Mouse (Mus musculus): Measurements from ENCODE around the gene Lypd4. TPM values are rescaled to one million over a fixed set of nuclear protein-coding genes. Genes with fewer than 3 reads are reported as not detected.
A peak's percentile ranks its signal among the peaks of the same experiment; 100 is the strongest.
"Not testable (repeated sequence)": the region's sequence is repeated elsewhere in the genome, so short reads cannot be mapped to it uniquely, and the experiment has no call there.

The Lypd4 gene
- total RNA-seq, 2 experiments from 2014 or later: not detected

- peak; percentile 62 to 67 for DNase-seq
Measured at GRCm38 (mm10) chr7:24850899-24851303, 18.8 kb downstream of the Lypd4 start.

DNA sequence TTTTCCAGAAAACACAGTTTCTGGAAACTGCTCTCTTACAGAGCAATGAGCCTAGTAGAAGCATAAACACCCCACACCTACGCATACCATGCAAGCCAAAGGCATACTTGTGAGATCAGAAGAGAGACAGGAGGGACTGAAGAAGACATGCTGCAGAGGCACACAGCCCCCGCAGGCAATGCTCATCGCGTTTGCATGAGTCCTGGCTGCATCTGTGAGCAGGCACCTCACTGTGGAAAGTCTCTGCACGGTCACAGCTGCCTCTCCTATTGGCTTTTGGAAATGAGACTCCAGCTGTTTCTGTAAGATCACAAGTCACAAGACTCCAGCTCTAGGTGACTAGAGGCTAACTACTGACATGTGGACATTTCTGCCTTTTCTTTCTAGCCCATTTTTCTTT lies 19.6 kb downstream of the Lypd4 start:
- DNase-seq: no peak

DNA sequence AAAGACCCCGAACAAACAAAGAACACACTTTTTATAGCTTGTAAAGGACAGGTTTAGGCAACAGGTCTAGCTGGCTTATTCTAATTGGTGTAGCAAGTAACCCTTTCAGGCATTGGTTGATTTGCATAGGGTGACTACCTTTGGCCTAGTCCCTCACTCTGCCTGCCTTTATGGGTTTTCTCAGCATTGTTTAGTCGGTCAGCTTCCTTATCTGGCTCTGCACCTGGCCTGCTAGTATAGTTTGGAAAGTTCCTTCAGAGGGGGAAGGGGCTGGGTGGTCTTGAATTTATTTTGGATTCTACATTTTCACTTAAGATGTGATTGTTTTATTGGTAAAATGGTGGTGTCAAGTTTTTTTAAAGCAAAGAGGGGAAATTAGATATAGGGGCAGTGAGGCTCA lies 23.2 kb downstream of the Lypd4 start:
- DNase-seq: not testable (repeated sequence)

- DNase-seq: no peak
Measured at GRCm38 (mm10) chr7:24845713-24846112, 24.0 kb downstream of the Lypd4 start.

DNA sequence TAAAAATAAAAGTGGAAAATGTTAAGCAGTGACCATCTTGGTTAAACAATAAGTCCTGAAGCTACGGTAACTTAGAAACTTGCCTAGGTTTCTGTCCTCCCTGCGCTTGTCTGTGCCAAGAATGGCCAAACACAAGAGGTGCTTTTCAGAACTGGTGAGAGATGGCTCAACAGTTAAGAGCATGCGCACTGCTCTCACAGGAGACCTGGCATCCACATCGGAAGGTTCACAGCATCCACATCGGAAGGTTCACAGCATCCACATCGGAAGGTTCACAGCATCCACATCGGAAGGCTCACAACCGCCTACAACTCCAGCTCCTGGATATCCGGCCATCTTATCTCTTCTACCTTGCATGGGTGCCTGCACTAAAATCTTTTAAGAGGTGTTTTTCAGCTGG lies 24.6 kb downstream of the Lypd4 start:
- DNase-seq: no peak

GRCm38 (mm10) chr7:24844144-24844543 lies 25.6 kb downstream of the Lypd4 start:
- DNase-seq: peak; percentile 15 to 34

DNA sequence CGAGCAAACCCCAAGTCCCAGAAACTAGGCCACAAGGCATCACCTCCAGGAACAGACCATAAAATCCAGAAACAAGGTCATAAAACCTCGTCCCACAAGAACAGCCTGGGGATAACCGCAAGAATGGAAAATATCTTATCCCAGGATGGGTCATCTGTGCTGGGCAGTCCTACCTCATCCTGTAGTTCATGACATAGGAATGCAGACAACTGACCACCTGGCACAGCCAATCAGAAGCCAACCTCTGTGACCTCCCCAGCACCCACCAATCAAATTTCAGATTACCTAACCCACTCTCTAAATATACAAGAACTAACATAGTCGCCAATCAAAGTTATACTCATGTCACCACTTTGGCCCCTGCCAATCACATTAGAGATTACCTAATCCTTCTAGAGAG lies 28.7 kb downstream of the Lypd4 start:
- no peak for DNase-seq

DNA sequence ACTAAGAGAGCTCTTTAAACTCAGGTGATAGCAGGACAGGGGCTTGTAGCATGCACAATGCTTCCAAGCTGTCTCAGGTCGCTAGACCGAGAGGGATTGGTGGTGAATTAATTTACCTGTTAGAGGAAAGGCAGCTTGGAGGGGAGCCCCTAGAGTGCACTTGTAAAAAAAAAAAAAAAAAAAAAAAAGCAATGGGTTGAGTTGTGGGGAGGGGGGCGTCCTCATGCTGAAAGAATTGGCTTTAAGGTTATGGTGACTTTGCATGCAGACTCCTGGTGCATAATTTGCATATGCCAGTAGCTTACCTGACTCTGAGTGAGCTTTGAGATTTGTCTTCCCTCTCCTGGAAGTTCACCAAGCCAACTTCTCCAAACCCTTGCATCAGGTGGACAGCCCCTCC lies 29.4 kb downstream of the Lypd4 start:
- no peak for DNase-seq

DNA sequence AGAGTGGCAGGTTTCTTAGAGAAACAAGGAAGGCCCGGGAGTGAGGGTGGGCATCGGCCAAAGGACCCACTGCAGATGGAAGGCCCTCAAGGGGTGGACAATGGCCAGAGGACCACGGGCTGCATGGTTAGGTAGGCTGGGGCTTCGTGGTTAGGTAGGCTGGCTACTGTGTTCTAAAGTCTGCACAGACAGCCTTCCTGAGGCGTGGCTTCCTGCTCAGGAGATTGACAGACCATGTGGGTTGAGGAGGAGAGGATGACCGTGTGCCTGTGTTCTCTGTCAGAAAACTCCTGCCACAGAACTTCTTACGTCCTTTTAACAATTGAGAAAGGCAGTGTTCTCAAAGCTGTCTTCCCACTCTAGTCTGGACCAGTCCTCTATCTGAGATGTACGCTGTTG lies 30.3 kb downstream of the Lypd4 start:
- no peak for DNase-seq

DNA sequence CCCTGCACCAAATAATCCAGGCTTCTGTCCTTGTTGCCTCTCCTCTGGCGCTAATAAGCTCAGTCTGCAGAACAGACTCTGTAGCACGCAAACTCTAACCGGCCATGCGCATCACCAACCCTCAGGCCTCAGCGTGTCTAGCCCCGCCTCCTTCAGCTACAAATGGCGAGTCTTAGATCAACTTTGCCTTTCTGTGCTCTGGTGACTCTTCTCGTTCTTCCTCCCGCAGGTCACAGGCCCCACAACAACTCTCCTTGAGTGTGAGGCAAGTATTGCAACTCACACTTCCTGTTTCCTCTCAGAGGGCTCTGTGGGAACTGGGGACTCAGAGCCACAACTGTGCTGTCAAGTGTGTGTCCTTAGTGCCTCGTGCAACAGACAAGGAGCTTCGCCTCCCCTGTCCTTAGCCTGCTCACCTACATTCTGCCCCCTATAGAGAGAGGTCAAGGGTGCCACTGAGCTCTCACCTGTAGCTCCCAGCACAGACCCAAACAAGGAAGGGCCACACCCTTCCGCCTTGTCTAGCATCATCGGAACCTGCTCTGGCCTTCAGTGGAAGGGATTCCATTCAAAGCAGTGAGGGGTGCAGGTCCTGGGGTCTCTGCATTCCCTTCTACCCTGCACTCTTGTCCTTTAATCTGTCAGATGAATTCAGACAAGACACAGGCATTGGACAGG lies 30.9 kb downstream of the Lypd4 start:
- DNase-seq: not testable (repeated sequence)

- no peak for DNase-seq
Measured at GRCm38 (mm10) chr7:24827181-24827580, 42.6 kb downstream of the Lypd4 start.

GRCm38 (mm10) chr7:24824452-24824851 lies 45.3 kb downstream of the Lypd4 start:
- DNase-seq: no peak

- peak; percentile 81 to 82 for DNase-seq
Measured at GRCm38 (mm10) chr7:24817502-24817901, 52.2 kb downstream of the Lypd4 start.

Other genes with a start within 250 kb of the Lypd4 start
- gene Lypd3, start 233.4 kb downstream of the Lypd4 start, total RNA-seq (2021): under 1 TPM; 0.36 to 0.92 TPM
- not detected for gene Tex101, start 193.3 kb downstream of the Lypd4 start, total RNA-seq (2021)
- gene BC049730, start 160.7 kb downstream of the Lypd4 start, total RNA-seq (2021): not detected
- gene Gm4763, start 143.0 kb downstream of the Lypd4 start, total RNA-seq (2021): not detected
- under 1 TPM in 1 of 2 experiments, not detected in 1; 0.20 TPM for gene Cd177, start 109.6 kb downstream of the Lypd4 start, total RNA-seq (2021)
- gene Ceacam10, start 92.7 kb downstream of the Lypd4 start, total RNA-seq (2021): not detected
- gene Gm9844, start 7.7 kb downstream of the Lypd4 start, total RNA-seq (2021): not detected
- not detected for gene Dmrtc2, start 116 bp upstream of the Lypd4 start, total RNA-seq (2021)
- 1,000 to 10,000 TPM in 1 of 2 experiments, 100 to 1,000 TPM in 1; 964 to 1,011 TPM for gene Rps19, start 14.4 kb upstream of the Lypd4 start, total RNA-seq (2021)
- gene Cd79a, start 27.4 kb upstream of the Lypd4 start, total RNA-seq (2021): under 1 TPM; 0.20 to 0.26 TPM
- gene Arhgef1, start 33.0 kb upstream of the Lypd4 start, total RNA-seq (2021): 10 to 100 TPM; 79.5 to 91.5 TPM
- gene Gm4881, start 74.6 kb upstream of the Lypd4 start, total RNA-seq (2021): not detected
- gene Rabac1, start 102.8 kb upstream of the Lypd4 start, total RNA-seq (2021): 100 to 1,000 TPM; 325 to 361 TPM
- gene Atp1a3, start 136.0 kb upstream of the Lypd4 start, total RNA-seq (2021): 100 to 1,000 TPM in 1 of 2 experiments, 10 to 100 TPM in 1; 69.6 to 106 TPM
- 10 to 100 TPM; 13.4 to 16.9 TPM for gene Grik5, start 202.4 kb upstream of the Lypd4 start, total RNA-seq (2021)
- 10 to 100 TPM; 20.6 to 20.9 TPM for gene Zfp574, start 202.6 kb upstream of the Lypd4 start, total RNA-seq (2021)